Mouse (Mus musculus): ENCODE measurements at regions not wholly inside any gene's neighbourhood (a gene's known extent, or its start where the extent isn't known, plus 50 kb on each side); places are given as distances from the start of the nearest gene placed in this dataset.
A peak's percentile ranks its signal among the peaks of the same experiment; 100 is the strongest.

DNA sequence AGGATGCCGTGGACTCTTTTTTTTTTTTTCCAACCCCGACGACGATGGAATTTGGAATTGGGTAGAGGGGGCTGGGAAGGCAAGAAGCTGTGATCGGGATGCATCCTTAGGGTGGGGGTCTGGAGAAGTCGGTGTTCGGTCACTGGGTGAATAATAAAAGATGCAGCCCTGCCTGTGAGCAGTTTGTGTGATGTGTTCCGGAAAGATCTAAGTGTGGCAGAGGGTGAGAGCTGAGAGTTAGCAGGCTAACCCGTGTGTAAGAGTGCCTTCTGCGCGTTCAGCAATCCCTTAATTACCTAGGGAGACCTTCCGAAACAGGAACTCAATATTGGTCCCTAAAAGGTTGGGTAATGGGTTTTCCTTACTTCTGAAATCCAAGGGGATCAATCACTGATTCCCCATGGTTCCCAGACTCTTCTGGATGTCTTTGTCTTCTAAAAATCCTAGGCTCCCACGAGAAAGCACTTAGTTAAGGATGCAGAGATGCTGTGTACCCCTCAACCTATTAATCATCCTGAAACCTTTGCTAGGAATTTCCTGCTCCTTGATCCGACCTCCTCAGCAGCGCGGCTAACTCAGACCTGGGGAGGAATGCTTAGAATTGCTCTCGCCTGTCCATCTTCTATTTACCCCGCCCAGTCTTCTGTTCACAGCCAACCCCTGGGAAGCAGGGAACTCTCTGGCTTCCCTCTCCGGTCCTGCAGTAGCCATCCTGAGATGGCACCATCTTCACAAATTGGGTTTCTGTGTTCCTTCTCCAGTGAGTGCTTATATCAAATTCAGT lies 87.0 kb upstream of the Sertad2 start:
- Histone ChIP-seq H3K36me3 (ENCODE audit: control insufficient read depth, insufficient read depth) (no peaks in the 10 kb centered on the region), H3K4me3 (peak overlapping the region; percentile 24), H3K79me2 (ENCODE audit: control insufficient read depth, insufficient read depth) (no peaks in the 10 kb centered on the region), H3ac (ENCODE audit: control insufficient read depth, insufficient read length) (peak overlapping the region; percentile 13), H3K4me2 (ENCODE audit: low read depth) (peak overlapping the region; percentile 82), H3K27me3 (ENCODE audit: control insufficient read depth, insufficient read depth, insufficient read length) (no peaks in the 10 kb centered on the region)
- TF ChIP-seq POLR2AphosphoS2 (IDR thresholded peaks at IDR 0.05; ENCODE audit: insufficient read length, low read depth) (no peak), REST (IDR thresholded peaks at IDR 0.05; ENCODE audit: insufficient read depth, insufficient read length) (no peak), USF1 (IDR thresholded peaks at IDR 0.05; ENCODE audit: low read depth) (no peak), MAX (IDR thresholded peaks at IDR 0.05; ENCODE audit: low read depth) (no peak), MYOD1 (IDR thresholded peaks at IDR 0.05; ENCODE audit: control insufficient read depth in 1 of 3, insufficient read length in 2 of 3, low read depth in 2 of 3) (no peak), TCF12 (IDR thresholded peaks at IDR 0.05; ENCODE audit: insufficient read depth, poor library complexity, severe bottlenecking) (no peak), E2F4 (IDR thresholded peaks at IDR 0.05; ENCODE audit: insufficient read depth) (no peak), CEBPB (IDR thresholded peaks at IDR 0.05; ENCODE audit: insufficient read depth, poor library complexity, severe bottlenecking) (no peak), POLR2A (IDR thresholded peaks at IDR 0.05; ENCODE audit: insufficient read length, low read depth) (no peak), SRF (IDR thresholded peaks at IDR 0.05; ENCODE audit: control insufficient read depth, insufficient read length, low read depth) (no peak), MYOG (IDR thresholded peaks at IDR 0.05; ENCODE audit: control insufficient read depth in 1 of 3, insufficient read depth in 1 of 3, insufficient read length in 2 of 3, low read depth in 2 of 3) (no peak), TCF3 (IDR thresholded peaks at IDR 0.05; ENCODE audit: insufficient read length, low read depth) (no peak)

DNA sequence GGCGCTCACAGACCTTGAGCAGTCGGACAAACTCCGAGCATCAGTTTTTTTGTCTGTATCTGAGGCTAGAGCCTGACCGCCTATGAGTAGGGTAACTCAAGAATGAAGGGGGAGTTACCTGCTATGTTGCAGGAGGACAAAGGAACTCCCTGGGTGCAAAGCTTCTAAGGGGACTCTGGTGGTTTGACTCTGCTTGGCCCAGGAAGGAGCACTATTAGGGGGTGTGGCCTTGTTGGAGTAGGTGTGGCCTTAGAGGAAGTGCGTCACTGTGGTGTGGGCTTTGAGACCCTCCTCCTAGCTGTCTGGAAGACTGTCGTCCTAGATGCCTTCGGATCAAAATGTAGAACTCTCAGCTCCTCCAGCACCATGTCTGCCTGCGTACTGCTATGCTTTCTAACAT lies 83.9 kb upstream of the Sertad2 start:
- no peak for TF ChIP-seq MAX (IDR thresholded peaks at IDR 0.05; ENCODE audit: low read depth)
- TF ChIP-seq TCF12 (IDR thresholded peaks at IDR 0.05; ENCODE audit: insufficient read depth, poor library complexity, severe bottlenecking), result no peak
- TF ChIP-seq SRF (IDR thresholded peaks at IDR 0.05; ENCODE audit: control insufficient read depth, insufficient read length, low read depth), result no peak
- no peak for TF ChIP-seq REST (IDR thresholded peaks at IDR 0.05; ENCODE audit: insufficient read depth, insufficient read length)
- no peak for TF ChIP-seq POLR2AphosphoS2 (IDR thresholded peaks at IDR 0.05; ENCODE audit: insufficient read length, low read depth)
- TF ChIP-seq MYOG (IDR thresholded peaks at IDR 0.05; ENCODE audit: control insufficient read depth in 1 of 3, insufficient read depth in 1 of 3, insufficient read length in 2 of 3, low read depth in 2 of 3), result no peak
- no peak for TF ChIP-seq USF1 (IDR thresholded peaks at IDR 0.05; ENCODE audit: low read depth)
- TF ChIP-seq POLR2A (IDR thresholded peaks at IDR 0.05; ENCODE audit: insufficient read length, low read depth), result no peak
- Histone ChIP-seq H3K4me2 (ENCODE audit: low read depth) (no peak overlapping the region), H3K27me3 (ENCODE audit: control insufficient read depth, insufficient read depth, insufficient read length) (no peaks in the 10 kb centered on the region), H3K36me3 (ENCODE audit: control insufficient read depth, insufficient read depth) (no peaks in the 10 kb centered on the region), H3K4me3 (no peak overlapping the region), H3K79me2 (ENCODE audit: control insufficient read depth, insufficient read depth) (no peaks in the 10 kb centered on the region), H3ac (ENCODE audit: control insufficient read depth, insufficient read length) (no peak overlapping the region)

- Histone ChIP-seq H3ac (ENCODE audit: control insufficient read depth, insufficient read length) (no peak overlapping the region), H3K4me3 (no peak overlapping the region), H3K4me2 (ENCODE audit: low read depth) (no peak overlapping the region), H3K27me3 (ENCODE audit: control insufficient read depth, insufficient read depth, insufficient read length) (no peaks in the 10 kb centered on the region), H3K79me2 (ENCODE audit: control insufficient read depth, insufficient read depth) (no peaks in the 10 kb centered on the region), H3K36me3 (ENCODE audit: control insufficient read depth, insufficient read depth) (no peaks in the 10 kb centered on the region)
- TF ChIP-seq POLR2A (IDR thresholded peaks at IDR 0.05; ENCODE audit: insufficient read length, low read depth), result no peak
- no peak for TF ChIP-seq REST (IDR thresholded peaks at IDR 0.05; ENCODE audit: insufficient read depth, insufficient read length)
- no peak for TF ChIP-seq POLR2AphosphoS2 (IDR thresholded peaks at IDR 0.05; ENCODE audit: insufficient read length, low read depth)
These were observed 82.5 kb upstream of the Sertad2 start for GRCm38 (mm10) chr11:20460501-20460921.

DNA sequence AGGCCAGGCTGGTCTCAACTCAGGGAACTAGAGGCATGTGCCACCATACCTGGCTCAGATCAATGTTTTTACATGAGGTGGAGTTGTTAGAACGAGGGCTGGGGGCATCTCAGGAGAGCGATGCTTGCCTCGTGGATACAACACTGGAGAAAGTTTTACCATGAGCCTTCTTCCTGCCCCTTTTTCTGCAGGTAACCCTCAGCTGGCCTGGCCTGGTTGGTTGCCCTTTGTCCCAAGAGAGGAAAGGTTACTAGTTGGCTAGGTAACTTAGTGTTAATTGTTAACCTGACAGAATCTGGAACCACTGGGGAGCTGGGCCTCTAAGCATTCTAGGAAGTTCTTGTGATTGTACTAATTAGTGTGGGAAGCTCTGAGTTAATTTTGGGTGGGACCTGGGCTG lies 81.0 kb upstream of the Sertad2 start:
- Histone ChIP-seq H3K36me3 (ENCODE audit: control insufficient read depth, insufficient read depth) (no peaks in the 10 kb centered on the region), H3ac (ENCODE audit: control insufficient read depth, insufficient read length) (no peak overlapping the region), H3K4me3 (no peak overlapping the region), H3K4me2 (ENCODE audit: low read depth) (no peak overlapping the region), H3K79me2 (ENCODE audit: control insufficient read depth, insufficient read depth) (no peaks in the 10 kb centered on the region), H3K27me3 (ENCODE audit: control insufficient read depth, insufficient read depth, insufficient read length) (no peaks in the 10 kb centered on the region)
- TF ChIP-seq SRF (IDR thresholded peaks at IDR 0.05; ENCODE audit: control insufficient read depth, insufficient read length, low read depth) (no peak), POLR2A (IDR thresholded peaks at IDR 0.05; ENCODE audit: insufficient read length, low read depth) (no peak), USF1 (IDR thresholded peaks at IDR 0.05; ENCODE audit: low read depth) (no peak), REST (IDR thresholded peaks at IDR 0.05; ENCODE audit: insufficient read depth, insufficient read length) (no peak), TCF3 (IDR thresholded peaks at IDR 0.05; ENCODE audit: insufficient read length, low read depth) (no peak), CEBPB (IDR thresholded peaks at IDR 0.05; ENCODE audit: insufficient read depth, poor library complexity, severe bottlenecking) (no peak), E2F4 (IDR thresholded peaks at IDR 0.05; ENCODE audit: insufficient read depth) (no peak), MAX (IDR thresholded peaks at IDR 0.05; ENCODE audit: low read depth) (no peak), POLR2AphosphoS2 (IDR thresholded peaks at IDR 0.05; ENCODE audit: insufficient read length, low read depth) (no peak), MYOD1 (IDR thresholded peaks at IDR 0.05; ENCODE audit: control insufficient read depth in 1 of 3, insufficient read length in 2 of 3, low read depth in 2 of 3) (no peak), MYOG (IDR thresholded peaks at IDR 0.05; ENCODE audit: control insufficient read depth in 1 of 3, insufficient read depth in 1 of 3, insufficient read length in 2 of 3, low read depth in 2 of 3) (no peak), TCF12 (IDR thresholded peaks at IDR 0.05; ENCODE audit: insufficient read depth, poor library complexity, severe bottlenecking) (no peak)

- no peaks in the 10 kb centered on the region for H3K36me3 ChIP-seq (ENCODE audit: control insufficient read depth, insufficient read depth)
- TF ChIP-seq E2F4 (IDR thresholded peaks at IDR 0.05; ENCODE audit: insufficient read depth) (no peak), TCF12 (IDR thresholded peaks at IDR 0.05; ENCODE audit: insufficient read depth, poor library complexity, severe bottlenecking) (no peak), TCF3 (IDR thresholded peaks at IDR 0.05; ENCODE audit: insufficient read length, low read depth) (no peak), SRF (IDR thresholded peaks at IDR 0.05; ENCODE audit: control insufficient read depth, insufficient read length, low read depth) (no peak), MYOD1 (IDR thresholded peaks at IDR 0.05; ENCODE audit: control insufficient read depth in 1 of 3, insufficient read length in 2 of 3, low read depth in 2 of 3) (no peak), REST (IDR thresholded peaks at IDR 0.05; ENCODE audit: insufficient read depth, insufficient read length) (no peak), POLR2AphosphoS2 (IDR thresholded peaks at IDR 0.05; ENCODE audit: insufficient read length, low read depth) (no peak), CEBPB (IDR thresholded peaks at IDR 0.05; ENCODE audit: insufficient read depth, poor library complexity, severe bottlenecking) (no peak)
- H3K4me2 ChIP-seq (ENCODE audit: low read depth), result no peak overlapping the region
- no peak overlapping the region for H3K4me3 ChIP-seq
- no peak overlapping the region for H3ac ChIP-seq (ENCODE audit: control insufficient read depth, insufficient read length)
- no peaks in the 10 kb centered on the region for H3K27me3 ChIP-seq (ENCODE audit: control insufficient read depth, insufficient read depth, insufficient read length)
- no peaks in the 10 kb centered on the region for H3K79me2 ChIP-seq (ENCODE audit: control insufficient read depth, insufficient read depth)
These were observed 79.8 kb upstream of the Sertad2 start for GRCm38 (mm10) chr11:20463173-20463681.

All from myocyte (in vitro differentiated cells).